Mouse (Mus musculus) embryonic facial prominence, embryonic 11.5 days (tissue): Measurements from ENCODE around the gene Cltc. TPM values are rescaled to one million over a fixed set of nuclear protein-coding genes. Genes with fewer than 3 reads are reported as not detected.

Experiments
- ATAC-seq: fragments of 200-750 bp; cut with Nextera tagmentation; replicated peaks from 2 replicates; pipeline ENCODE4 v1.8.0; 2017; ENCODE audit warnings: low read depth; ENCODE audit not compliant: insufficient number of reproducible peaks, low FRiP score, low TSS enrichment
- DNase-seq: peaks from one replicate; pipeline ENCODE4 v3.0.0-alpha.2; 2015; ENCODE audit warnings: low spot score
- H3K27ac ChIP-seq: fragments of 300-500 bp; sonication (generic); replicated peaks from 2 replicates; pipeline ENCODE4 v1.5.1; 2014; ENCODE audit warnings: mild to moderate bottlenecking, low read depth, low read length, control low read depth
- H3K27me3 ChIP-seq: fragments of 300-500 bp; sonication (generic); 2 replicates; pipeline ENCODE4 v1.6.1; 2014; ENCODE audit warnings: mild to moderate bottlenecking, low read length, moderate library complexity, mixed read lengths; ENCODE audit not compliant: control insufficient read depth, insufficient read depth
- H3K36me3 ChIP-seq: fragments of 300-500 bp; sonication (generic); replicated peaks from 2 replicates; pipeline ENCODE4 v1.6.1; 2014; ENCODE audit warnings: low read depth, mild to moderate bottlenecking, low read length, moderate library complexity, mixed read lengths; ENCODE audit not compliant: control insufficient read depth, insufficient read depth
- H3K4me1 ChIP-seq: fragments of 300-500 bp; sonication (generic); 2 replicates; pipeline ENCODE4 v1.6.1; 2014; ENCODE audit warnings: low read length, mixed read lengths; ENCODE audit not compliant: control insufficient read depth, insufficient read depth
- H3K4me2 ChIP-seq: fragments of 300-500 bp; sonication (generic); 2 replicates; pipeline ENCODE4 v1.6.1; 2014; ENCODE audit warnings: low read depth, mild to moderate bottlenecking, control low read depth, low read length, moderate library complexity
- H3K4me3 ChIP-seq: fragments of 300-500 bp; sonication (generic); 2 replicates; pipeline ENCODE4 v1.5.1; 2014; ENCODE audit warnings: low read depth, low read length, control low read depth
- H3K9ac ChIP-seq: fragments of 300-500 bp; sonication (generic); replicated peaks from 2 replicates; pipeline ENCODE4 v1.6.1; 2014; ENCODE audit warnings: mild to moderate bottlenecking, control low read depth, low read length
- H3K9me3 ChIP-seq: fragments of 300-500 bp; sonication (generic); replicated peaks from 2 replicates; pipeline ENCODE4 v1.6.1; 2016; ENCODE audit warnings: mild to moderate bottlenecking, low read length, inconsistent platforms, mixed read lengths; ENCODE audit not compliant: control insufficient read depth
- WGBS: fragments of 180-500 bp; shearing (Covaris S2); extraction: QIAGEN DNeasy Blood & Tissue Kit; methylation state at CpG from one replicate; pipeline ENCODE4 v1.1.7; 2014; 5-methylcytosine and 5-hydroxymethylcytosine counted together
- polyA plus RNA-seq: library from polyadenylated mRNA; unstranded; fragments of >200 nt; fragmentation: Nextera tagmentation; extraction: Ambion mirVana; gene quantifications from 2 replicates; pipeline ENCODE4 v1.2.1, GENCODE M21; 2014

The Cltc gene
- polyA plus RNA-seq, 1 experiment from 2014 or later = 154 TPM

DNA sequence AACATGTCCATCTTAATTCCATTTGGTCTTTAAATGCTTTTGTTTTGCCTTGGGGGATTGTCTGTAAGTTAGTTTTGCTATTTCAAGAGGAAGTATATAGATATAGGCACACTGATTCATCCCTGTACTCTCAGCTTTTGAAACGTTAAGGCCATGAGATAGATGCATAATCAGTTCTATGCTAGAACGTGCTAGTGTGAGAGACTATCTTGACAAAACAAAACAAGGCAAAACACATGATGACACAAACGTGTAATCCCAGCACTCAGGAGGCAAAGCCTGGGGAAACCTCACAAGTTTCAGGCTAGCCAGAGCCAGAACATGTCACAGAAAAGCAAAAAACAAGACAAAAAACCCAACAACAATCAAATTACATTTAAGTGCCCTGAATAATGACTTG, 84.6 kb downstream of the Cltc start:
- no peak overlapping the region for H3K27ac ChIP-seq
- H3K4me3 ChIP-seq = no peak overlapping the region
- ATAC-seq (no peak), DNase-seq (no peak)
- no peaks in the 10 kb centered on the region for H3K36me3 ChIP-seq
- H3K27me3 ChIP-seq = no peaks in the 10 kb centered on the region
- H3K4me1 ChIP-seq = no peaks in the 10 kb centered on the region
- no peak overlapping the region for H3K9ac ChIP-seq
- H3K9me3 ChIP-seq = no peaks in the 10 kb centered on the region
- no peak overlapping the region for H3K4me2 ChIP-seq
- WGBS = 85% methylated on average over 3 of the region's 3 CpGs

GRCm38 (mm10) chr11:86671041-86671675, 86.2 kb downstream of the Cltc start:
- no peak overlapping the region for H3K9ac ChIP-seq
- no peak for ATAC-seq
- H3K4me3 ChIP-seq = no peak overlapping the region
- no peak overlapping the region for H3K27ac ChIP-seq
- no peaks in the 10 kb centered on the region for H3K27me3 ChIP-seq
- H3K4me1 ChIP-seq = no peaks in the 10 kb centered on the region
- H3K9me3 ChIP-seq = no peaks in the 10 kb centered on the region
- H3K36me3 ChIP-seq = no peaks in the 10 kb centered on the region
- H3K4me2 ChIP-seq = no peak overlapping the region
- DNase-seq = no peak
- WGBS = 77% methylated on average over 3 of the region's 3 CpGs

DNA sequence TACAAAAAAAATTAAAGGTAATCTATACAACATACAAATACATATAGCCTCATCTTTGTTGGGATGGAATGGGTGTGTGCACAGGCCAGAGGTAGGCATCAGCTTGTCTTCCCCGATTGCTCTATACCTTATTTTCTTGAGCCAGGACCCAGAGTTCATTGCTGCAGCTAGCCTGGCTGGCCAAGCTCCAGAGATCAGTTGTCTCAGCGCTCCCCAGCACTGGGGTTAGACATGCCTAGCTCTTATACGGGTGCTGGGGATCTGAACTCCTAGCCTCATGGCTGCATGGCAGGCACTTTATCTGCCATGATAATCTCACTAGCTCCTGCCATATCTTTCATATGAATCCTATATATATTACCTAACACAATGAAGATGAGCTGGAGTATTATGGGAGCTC, 89.2 kb downstream of the Cltc start:
- Histone ChIP-seq H3K4me3 (no peak overlapping the region), H3K9ac (no peak overlapping the region), H3K9me3 (no peaks in the 10 kb centered on the region), H3K27ac (no peak overlapping the region), H3K27me3 (no peaks in the 10 kb centered on the region), H3K4me2 (no peak overlapping the region), H3K4me1 (no peaks in the 10 kb centered on the region), H3K36me3 (no peaks in the 10 kb centered on the region; the same call in 1 of the 2 replicates)
- DNase-seq = no peak
- no peak for ATAC-seq
- 89% methylated on average over 3 of the region's 3 CpGs for WGBS

DNA sequence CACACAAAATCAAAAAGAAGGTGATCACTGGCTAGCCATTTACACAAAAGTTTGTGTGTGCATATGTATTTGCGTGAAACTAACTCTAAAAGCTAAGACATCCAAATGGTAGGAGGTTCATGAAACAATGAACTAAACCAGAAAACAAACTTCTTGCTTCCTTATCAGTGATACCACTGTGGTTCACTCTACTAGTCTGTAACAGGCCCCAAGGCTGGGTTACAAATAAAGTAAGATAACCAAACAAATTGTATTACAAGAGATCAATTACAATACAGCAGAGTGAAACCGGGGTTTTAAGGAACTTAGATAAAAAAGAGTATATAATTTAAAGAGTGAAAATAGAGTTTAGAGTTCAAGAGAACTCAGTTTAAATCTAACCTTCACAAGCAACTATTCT, 89.8 kb downstream of the Cltc start:
- H3K4me2 ChIP-seq = no peak overlapping the region
- ATAC-seq = no peak
- no peak overlapping the region for H3K27ac ChIP-seq
- no peaks in the 10 kb centered on the region for H3K9me3 ChIP-seq
- H3K27me3 ChIP-seq = no peaks in the 10 kb centered on the region
- H3K36me3 ChIP-seq = no peaks in the 10 kb centered on the region; the same call in 1 of the 2 replicates
- H3K4me3 ChIP-seq = no peak overlapping the region
- no peaks in the 10 kb centered on the region for H3K4me1 ChIP-seq
- 91% methylated on average over 2 of the region's 2 CpGs for WGBS
- no peak overlapping the region for H3K9ac ChIP-seq
- DNase-seq = no peak

GRCm38 (mm10) chr11:86664406-86664805, 93.0 kb downstream of the Cltc start:
- no peak for ATAC-seq
- Histone ChIP-seq H3K9ac (no peak overlapping the region), H3K27ac (no peak overlapping the region), H3K9me3 (no peaks in the 10 kb centered on the region), H3K4me2 (no peak overlapping the region), H3K4me1 (no peaks in the 10 kb centered on the region), H3K36me3 (no peaks in the 10 kb centered on the region; the same call in 1 of the 2 replicates), H3K27me3 (no peaks in the 10 kb centered on the region), H3K4me3 (no peak overlapping the region)
- no peak for DNase-seq
- 90% methylated on average over 3 of the region's 3 CpGs for WGBS

- DNase-seq (no peak), ATAC-seq (no peak)
- Histone ChIP-seq H3K4me1 (no peaks in the 10 kb centered on the region), H3K9ac (no peak overlapping the region), H3K4me3 (no peak overlapping the region), H3K4me2 (no peak overlapping the region), H3K9me3 (no peaks in the 10 kb centered on the region), H3K27me3 (no peaks in the 10 kb centered on the region), H3K27ac (no peak overlapping the region), H3K36me3 (no peaks in the 10 kb centered on the region; the same call in 1 of the 2 replicates)
Observed at GRCm38 (mm10) chr11:86663977-86664376, 93.4 kb downstream of the Cltc start.

GRCm38 (mm10) chr11:86662986-86663895, 94.1 kb downstream of the Cltc start:
- Histone ChIP-seq H3K27me3 (no peaks in the 10 kb centered on the region), H3K9me3 (no peaks in the 10 kb centered on the region), H3K4me1 (no peaks in the 10 kb centered on the region), H3K36me3 (no peaks in the 10 kb centered on the region; the same call in 1 of the 2 replicates), H3K9ac (no peak overlapping the region), H3K4me3 (no peak overlapping the region), H3K27ac (no peak overlapping the region), H3K4me2 (no peak overlapping the region)
- 88% methylated on average over 8 of the region's 8 CpGs for WGBS
- DNase-seq = no peak
- ATAC-seq = no peak

DNA sequence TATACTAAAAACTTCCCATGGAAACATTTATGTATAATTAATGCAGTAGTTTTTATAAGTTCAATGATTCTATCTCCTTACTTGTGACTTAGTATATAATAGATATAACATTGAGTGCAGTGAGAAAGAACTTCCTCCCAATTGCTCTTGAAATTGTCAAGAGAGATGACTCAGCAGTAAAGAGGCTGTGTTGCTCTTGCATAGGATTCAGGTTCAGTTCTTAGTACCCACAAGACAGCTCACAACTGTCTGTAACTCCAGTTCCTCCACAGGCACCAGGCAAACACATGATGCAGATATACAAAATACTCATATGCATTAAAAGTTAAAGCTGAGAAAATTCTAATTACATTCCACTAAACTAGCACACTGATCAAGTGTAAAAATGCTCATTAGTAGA, 99.5 kb downstream of the Cltc start:
- Histone ChIP-seq H3K4me2 (no peak overlapping the region), H3K27me3 (no peaks in the 10 kb centered on the region), H3K4me3 (no peak overlapping the region), H3K4me1 (no peaks in the 10 kb centered on the region), H3K9ac (no peak overlapping the region), H3K9me3 (no peaks in the 10 kb centered on the region), H3K36me3 (no peaks in the 10 kb centered on the region), H3K27ac (no peak overlapping the region)
- no peak for DNase-seq
- no peak for ATAC-seq
